Mouse (Mus musculus): ENCODE results near the gene Ints6.

The Ints6 gene

GRCm38 (mm10) chr14:62761036-62761881 is at the start of gene Ints6:
TSS of gene Ints6 (minus strand) at chr14:62761169.
- DNase-seq (ENCODE audit: extremely low spot score), result peak; percentile 98

DNA sequence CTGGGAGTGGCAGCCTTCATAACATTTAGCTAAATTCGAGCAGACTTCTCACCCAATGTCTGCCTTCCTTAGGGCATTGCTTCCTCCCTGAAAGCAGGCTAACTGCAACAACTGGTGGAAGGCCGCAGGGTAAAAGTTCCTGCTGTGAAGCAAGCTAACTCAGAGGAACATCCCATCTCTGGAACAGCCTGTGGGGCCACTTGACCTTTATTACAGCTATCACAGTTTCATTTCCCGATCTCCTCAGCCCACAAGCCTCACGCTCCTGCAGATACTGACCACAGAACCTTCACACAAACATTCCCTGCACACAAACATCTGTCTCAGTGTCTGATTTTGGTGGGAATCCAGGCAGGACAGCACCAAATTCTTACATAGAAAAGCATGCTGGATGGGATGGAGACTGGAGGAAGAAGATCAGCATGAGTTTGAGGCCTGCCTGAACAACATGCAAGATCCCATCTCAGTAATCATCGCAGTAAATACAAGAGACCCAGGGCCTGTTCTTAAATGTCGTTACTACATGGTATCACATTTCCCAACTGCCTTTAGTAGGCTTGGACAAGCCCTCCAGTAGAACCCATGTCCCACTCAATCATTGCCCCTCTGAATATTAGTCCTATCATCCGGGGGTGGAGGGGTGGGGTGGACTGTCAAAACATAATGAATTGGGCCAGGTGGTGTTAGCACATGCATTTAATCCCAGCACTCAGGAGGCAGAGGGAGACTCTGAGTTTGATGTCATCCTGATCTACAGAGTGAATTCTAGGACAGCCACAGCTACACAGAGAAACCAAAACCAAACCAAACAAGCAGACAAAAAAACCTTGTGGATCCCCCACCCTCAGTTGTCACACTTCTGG is 47.9 kb upstream of the Ints6 start:
- DNase-seq (ENCODE audit: extremely low spot score), result no peak

DNA sequence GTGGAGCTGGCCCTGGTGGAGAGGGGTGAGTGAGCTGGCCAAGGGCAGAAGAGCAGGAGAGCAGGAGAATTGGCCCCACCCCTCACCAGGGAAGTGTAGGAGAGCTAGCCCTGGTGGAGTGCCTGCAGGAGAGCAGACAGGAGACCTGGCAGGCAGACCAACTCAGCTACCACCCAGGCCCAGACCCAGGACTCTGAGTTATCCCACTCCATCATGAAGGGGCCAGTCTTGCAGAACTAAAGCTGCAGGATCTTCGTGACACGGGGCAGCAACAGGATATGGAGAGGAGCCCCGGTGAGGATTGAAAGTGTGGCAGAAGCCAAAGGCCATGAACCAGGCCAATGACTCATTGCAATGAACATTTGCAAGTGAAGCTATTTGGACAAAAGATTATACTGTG is 46.0 kb upstream of the Ints6 start:
- no peak for DNase-seq (ENCODE audit: extremely low spot score)

DNA sequence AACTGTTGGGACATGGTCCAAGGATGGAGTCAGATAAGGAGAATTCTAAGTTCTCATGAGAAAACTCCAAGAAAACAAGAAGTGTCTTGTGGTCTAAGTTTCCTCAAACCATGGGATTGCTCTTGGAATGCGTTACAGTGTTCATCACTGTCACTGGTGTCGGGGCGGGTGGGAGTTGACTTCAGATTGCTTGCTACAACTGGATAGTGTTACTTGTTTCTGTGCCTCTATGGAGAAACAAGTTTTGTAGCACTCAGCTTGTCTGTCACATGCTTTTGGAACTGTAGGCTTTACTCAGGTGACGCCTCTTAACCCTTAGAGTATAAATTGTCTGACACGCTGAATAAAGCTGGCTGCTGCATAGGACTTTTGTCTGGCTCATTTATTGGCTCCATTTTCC is 42.2 kb upstream of the Ints6 start:
- DNase-seq (ENCODE audit: extremely low spot score), result no peak

DNA sequence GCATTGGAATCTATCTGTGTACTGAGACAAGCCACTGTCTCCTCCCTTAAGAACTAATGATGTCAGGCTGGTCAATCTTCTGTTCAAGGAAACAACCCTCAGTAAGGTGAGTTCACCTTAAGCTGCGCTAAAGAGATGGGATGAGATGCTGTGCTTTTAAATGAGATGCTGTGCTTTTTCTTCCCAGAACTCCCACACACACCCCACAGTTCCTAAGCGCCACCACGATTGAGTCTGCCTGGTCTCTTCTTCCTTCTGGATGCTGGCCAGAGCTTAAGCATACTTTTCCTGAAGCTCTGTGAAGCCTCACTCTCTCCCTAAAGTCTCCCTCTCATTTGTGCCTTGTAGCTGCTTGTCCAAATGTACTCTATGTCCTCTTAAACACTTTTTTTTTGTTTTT is 39.8 kb upstream of the Ints6 start:
- DNase-seq (ENCODE audit: extremely low spot score), result no peak

GRCm38 (mm10) chr14:62798608-62799101 is 37.7 kb upstream of the Ints6 start:
- peak; percentile 44 for DNase-seq (ENCODE audit: extremely low spot score)

DNA sequence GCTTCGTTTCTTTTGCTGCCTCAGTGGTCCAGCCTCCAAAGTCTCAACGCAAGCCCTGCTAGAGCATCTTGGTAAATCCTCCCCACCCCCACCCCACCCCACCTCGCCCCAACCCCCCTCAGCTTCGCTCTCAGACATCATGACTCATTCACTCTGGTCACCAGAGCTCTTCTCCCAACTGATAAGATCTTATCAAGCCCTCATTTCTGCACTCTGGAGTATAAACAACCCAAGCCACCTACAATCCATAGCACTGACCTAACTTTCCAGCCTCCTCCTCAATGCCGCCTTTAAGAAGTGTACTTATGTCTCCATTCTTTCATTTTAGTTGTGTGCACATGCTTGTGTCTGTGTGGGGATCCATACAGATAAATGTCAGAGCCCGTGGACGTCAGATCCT is 34.8 kb upstream of the Ints6 start:
- DNase-seq (ENCODE audit: extremely low spot score), result no peak

- DNase-seq (ENCODE audit: extremely low spot score), result no peak
Measured at GRCm38 (mm10) chr14:62789282-62789681, 28.3 kb upstream of the Ints6 start.

- no peak for DNase-seq (ENCODE audit: extremely low spot score)
Measured at GRCm38 (mm10) chr14:62782981-62783380, 22.0 kb upstream of the Ints6 start.

DNA sequence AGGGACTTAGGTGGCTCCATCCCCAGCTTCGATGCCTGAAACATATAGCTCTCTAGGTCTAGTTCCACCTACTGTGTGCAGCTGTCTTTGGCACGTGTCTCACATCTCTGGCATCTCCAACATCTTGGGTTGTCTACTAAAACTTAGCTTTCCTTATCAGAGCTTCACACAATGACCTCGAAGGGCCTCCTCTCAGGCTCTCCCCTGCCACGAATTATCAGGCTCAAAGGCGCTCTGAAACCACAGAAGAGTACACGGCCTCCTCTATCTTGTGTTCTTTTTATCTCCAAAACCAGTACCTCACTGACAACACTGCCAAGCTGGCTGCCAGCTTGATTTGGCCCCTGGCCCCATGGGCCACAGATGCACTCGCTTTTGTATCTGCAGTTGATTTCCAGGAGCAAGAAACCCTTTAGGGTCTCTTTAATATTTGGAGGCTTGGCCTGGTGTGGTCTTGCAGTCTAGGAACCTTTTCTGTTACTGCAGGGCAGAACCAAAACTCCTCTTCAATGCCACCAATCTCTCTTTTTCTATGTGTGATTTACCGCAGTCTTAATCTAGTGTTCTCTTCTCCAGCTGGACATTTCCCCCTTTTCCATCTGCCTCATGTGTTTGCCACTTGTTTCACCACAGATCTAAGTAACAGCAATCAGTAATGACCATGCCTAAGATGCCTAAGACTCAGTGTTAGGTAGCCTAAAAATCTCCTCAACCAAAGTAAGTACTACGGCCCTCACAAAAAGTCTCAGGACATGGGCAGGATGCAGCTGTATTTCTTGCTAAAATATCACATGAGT is 19.7 kb upstream of the Ints6 start:
- DNase-seq (ENCODE audit: extremely low spot score), result no peak

DNA sequence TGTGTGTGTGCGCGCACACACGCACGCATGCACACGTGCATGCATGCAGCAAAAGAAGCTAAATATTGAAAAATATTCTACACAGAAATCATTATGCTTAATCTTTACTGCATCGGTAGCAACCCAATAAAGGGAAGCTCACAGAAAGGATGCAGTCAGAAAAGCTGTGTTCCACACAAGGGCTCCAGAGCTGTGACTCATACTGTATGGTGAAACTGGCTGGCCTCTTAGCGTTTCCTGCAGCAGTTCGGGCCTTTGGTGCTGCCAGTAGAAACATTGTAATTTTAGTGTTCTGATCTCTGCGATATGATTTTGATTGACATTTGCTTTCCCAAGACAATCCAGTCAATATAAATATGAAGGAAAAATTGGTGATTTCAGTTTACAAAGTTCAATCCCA is 17.1 kb upstream of the Ints6 start:
- DNase-seq (ENCODE audit: extremely low spot score), result no peak

GRCm38 (mm10) chr14:62775034-62775433 is 14.1 kb upstream of the Ints6 start:
- DNase-seq (ENCODE audit: extremely low spot score), result no peak

DNA sequence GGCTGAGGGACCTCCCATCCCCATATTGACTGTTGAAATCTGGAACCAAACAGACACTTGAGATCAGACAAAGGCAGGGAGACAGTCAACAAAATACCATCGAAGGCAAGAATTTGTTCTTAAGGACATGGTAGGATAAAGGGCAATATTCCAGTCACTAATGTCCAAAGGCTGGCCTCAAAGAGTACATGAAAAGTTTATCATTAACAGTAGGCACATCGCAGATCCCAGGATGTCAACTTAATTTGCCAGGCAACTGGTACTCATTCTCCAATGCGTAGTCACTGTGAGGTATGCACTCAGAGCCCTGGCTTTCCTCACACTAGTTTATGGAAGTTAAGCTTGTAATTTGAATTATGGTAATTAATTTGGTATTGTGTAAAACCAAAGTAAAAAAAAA is 13.3 kb upstream of the Ints6 start:
- no peak for DNase-seq (ENCODE audit: extremely low spot score)

DNA sequence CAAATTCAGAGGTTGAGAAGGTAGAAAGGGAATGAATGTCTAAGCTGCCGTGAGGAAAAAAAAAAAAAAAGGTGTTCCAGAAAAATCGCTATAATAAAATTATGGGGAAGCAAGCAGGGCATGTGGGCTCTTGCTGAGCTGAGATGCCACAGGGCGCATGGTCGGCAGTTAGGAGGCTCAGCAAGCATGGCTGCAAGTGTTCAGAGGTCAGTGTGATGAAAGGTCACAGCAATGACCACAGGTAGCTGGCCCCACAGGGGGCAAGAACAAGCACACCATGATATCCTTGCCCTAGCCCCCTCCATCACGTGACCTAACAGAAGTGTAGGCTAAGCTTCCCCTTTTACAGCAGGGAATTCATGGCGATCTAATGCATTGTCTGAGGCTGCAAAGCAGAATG is 12.8 kb upstream of the Ints6 start:
- no peak for DNase-seq (ENCODE audit: extremely low spot score)

- DNase-seq (ENCODE audit: extremely low spot score), result no peak
Measured at GRCm38 (mm10) chr14:62765398-62765797, 4.4 kb upstream of the Ints6 start.

DNA sequence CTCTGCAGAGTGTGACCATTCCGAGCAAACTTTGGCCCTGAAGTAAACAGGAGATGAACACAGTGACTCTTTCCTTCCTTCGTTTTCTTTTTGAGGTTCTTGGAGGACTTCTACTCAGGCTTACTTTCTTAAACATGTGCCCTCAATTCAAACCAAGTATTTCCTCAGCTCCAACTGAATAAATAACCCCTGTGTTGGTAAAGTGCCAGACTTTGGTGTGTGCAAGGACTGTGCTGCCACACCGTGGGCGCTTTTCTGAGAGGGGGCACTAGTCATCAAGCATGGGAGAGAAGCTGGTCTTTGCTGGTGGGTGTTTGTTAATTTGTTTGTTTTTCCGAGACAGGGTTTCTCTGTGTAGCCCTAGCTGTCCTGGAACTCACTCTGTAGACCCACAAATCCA is 3.4 kb upstream of the Ints6 start:
- no peak for DNase-seq (ENCODE audit: extremely low spot score)

GRCm38 (mm10) chr14:62761943-62762342 is 974 bp upstream of the Ints6 start:
- DNase-seq (ENCODE audit: extremely low spot score), result peak; percentile 39

- peak; percentile 74 for DNase-seq (ENCODE audit: extremely low spot score)
Measured at GRCm38 (mm10) chr14:62760321-62761035, 491 bp downstream of the Ints6 start.

GRCm38 (mm10) chr14:62759771-62760320 is 1.1 kb downstream of the Ints6 start:
- peak; percentile 88 for DNase-seq (ENCODE audit: extremely low spot score)

DNA sequence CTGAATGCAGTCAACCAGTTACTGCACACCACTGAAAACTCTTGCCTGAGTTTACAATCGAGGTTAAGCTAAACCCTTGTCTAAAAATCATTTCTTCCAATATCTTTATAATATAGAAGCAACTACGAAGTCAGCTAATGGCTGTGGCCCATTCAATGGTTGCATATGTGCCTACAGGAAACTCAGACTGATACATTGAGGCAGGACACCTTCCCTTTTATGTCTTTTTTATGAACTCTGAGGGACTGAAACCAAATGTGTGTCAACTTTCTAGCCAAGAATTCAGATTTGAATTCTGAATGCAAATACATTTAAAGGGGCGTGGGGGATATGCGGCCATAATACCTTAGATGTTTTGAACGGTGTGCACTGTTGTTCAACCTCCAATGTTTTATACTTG is 2.3 kb downstream of the Ints6 start:
- DNase-seq (ENCODE audit: extremely low spot score), result no peak

DNA sequence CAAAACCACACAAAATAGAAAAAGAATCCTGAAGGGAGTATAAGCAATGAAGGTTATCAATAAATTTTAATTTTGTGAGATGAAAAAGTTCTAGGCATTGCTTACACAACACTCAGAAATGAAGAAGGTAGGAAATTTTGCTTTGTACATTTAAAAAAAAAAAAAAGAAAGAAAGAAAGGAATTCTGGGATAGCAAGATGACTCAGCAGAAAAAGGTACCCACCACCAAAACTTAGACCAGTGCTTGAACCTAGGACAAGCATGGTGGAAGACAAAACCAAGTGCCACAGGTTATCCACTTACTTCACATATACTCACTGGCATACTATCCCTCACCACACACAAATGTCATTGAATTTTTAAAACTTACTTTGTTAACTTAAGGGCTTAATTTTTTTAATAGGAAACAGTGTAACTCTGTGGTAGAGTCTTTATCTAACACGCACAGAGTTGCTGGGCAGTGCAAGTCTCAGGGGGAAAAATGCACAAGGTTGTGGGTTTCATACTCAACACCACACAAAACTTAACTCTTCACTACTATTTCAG is 5.8 kb downstream of the Ints6 start:
- DNase-seq (ENCODE audit: extremely low spot score), result no peak

Data from embryo, embryonic 9.5 days (tissue).